Mouse (Mus musculus): ENCODE results near the gene Micall1.

Micall1 gene

GRCm38 (mm10) chr15:79108421-79109320 is at the start of gene Micall1:
Gene Micall1, plus strand, starts transcription at chr15:79108898.
- in situ Hi-C loops (cut with MboI; ENCODE audit: low pct_unique_long_range_greater_than_20kb in 1 of 2, low sequenced_read_pairs in 2 of 2, unreplicated experiment in 1 of 2) = no loop called here

- in situ Hi-C loops (cut with MboI; ENCODE audit: low pct_unique_long_range_greater_than_20kb in 1 of 2, low sequenced_read_pairs in 2 of 2, unreplicated experiment in 1 of 2) = no loop called here
Observed at GRCm38 (mm10) chr15:79060887-79061565, 47.7 kb upstream of the Micall1 start.

- in situ Hi-C loops (cut with MboI; ENCODE audit: low pct_unique_long_range_greater_than_20kb in 1 of 2, low sequenced_read_pairs in 2 of 2, unreplicated experiment in 1 of 2) = no loop called here
Observed at GRCm38 (mm10) chr15:79062376-79063159, 46.1 kb upstream of the Micall1 start, which contains the start of gene Ankrd54. Gene Ankrd54, minus strand, starts transcription at chr15:79062893.

GRCm38 (mm10) chr15:79063160-79063740 is 45.4 kb upstream of the Micall1 start:
- in situ Hi-C loops (cut with MboI; ENCODE audit: low pct_unique_long_range_greater_than_20kb in 1 of 2, low sequenced_read_pairs in 2 of 2, unreplicated experiment in 1 of 2) = no loop called here

GRCm38 (mm10) chr15:79065086-79065770 is 43.5 kb upstream of the Micall1 start:
- in situ Hi-C loops (cut with MboI; ENCODE audit: low pct_unique_long_range_greater_than_20kb in 1 of 2, low sequenced_read_pairs in 2 of 2, unreplicated experiment in 1 of 2) = no loop called here

GRCm38 (mm10) chr15:79066276-79066675 is 42.4 kb upstream of the Micall1 start:
- in situ Hi-C loops (cut with MboI; ENCODE audit: low pct_unique_long_range_greater_than_20kb in 1 of 2, low sequenced_read_pairs in 2 of 2, unreplicated experiment in 1 of 2) = no loop called here

GRCm38 (mm10) chr15:79067631-79068030 is 41.1 kb upstream of the Micall1 start:
- in situ Hi-C loops (cut with MboI; ENCODE audit: low pct_unique_long_range_greater_than_20kb in 1 of 2, low sequenced_read_pairs in 2 of 2, unreplicated experiment in 1 of 2) = no loop called here

- in situ Hi-C loops (cut with MboI; ENCODE audit: low pct_unique_long_range_greater_than_20kb in 1 of 2, low sequenced_read_pairs in 2 of 2, unreplicated experiment in 1 of 2) = no loop called here
Observed at GRCm38 (mm10) chr15:79068416-79068815, 40.3 kb upstream of the Micall1 start.

- in situ Hi-C loops (cut with MboI; ENCODE audit: low pct_unique_long_range_greater_than_20kb in 1 of 2, low sequenced_read_pairs in 2 of 2, unreplicated experiment in 1 of 2) = no loop called here
Observed at GRCm38 (mm10) chr15:79071117-79072039, 37.3 kb upstream of the Micall1 start.

- in situ Hi-C loops (cut with MboI; ENCODE audit: low pct_unique_long_range_greater_than_20kb in 1 of 2, low sequenced_read_pairs in 2 of 2, unreplicated experiment in 1 of 2) = no loop called here
Observed at GRCm38 (mm10) chr15:79073752-79074151, 34.9 kb upstream of the Micall1 start.

GRCm38 (mm10) chr15:79074446-79074845 is 34.3 kb upstream of the Micall1 start:
- in situ Hi-C loops (cut with MboI; ENCODE audit: low pct_unique_long_range_greater_than_20kb in 1 of 2, low sequenced_read_pairs in 2 of 2, unreplicated experiment in 1 of 2) = no loop called here

- in situ Hi-C loops (cut with MboI; ENCODE audit: low pct_unique_long_range_greater_than_20kb in 1 of 2, low sequenced_read_pairs in 2 of 2, unreplicated experiment in 1 of 2) = no loop called here
Observed at GRCm38 (mm10) chr15:79074913-79075532, 33.7 kb upstream of the Micall1 start, which contains the start of gene Eif3l. Gene Eif3l, plus strand, starts transcription at chr15:79075179.

GRCm38 (mm10) chr15:79075658-79076365 is 32.9 kb upstream of the Micall1 start:
- in situ Hi-C loops (cut with MboI; ENCODE audit: low pct_unique_long_range_greater_than_20kb in 1 of 2, low sequenced_read_pairs in 2 of 2, unreplicated experiment in 1 of 2) = no loop called here

- in situ Hi-C loops (cut with MboI; ENCODE audit: low pct_unique_long_range_greater_than_20kb in 1 of 2, low sequenced_read_pairs in 2 of 2, unreplicated experiment in 1 of 2) = no loop called here
Observed at GRCm38 (mm10) chr15:79079567-79079966, 29.1 kb upstream of the Micall1 start.

GRCm38 (mm10) chr15:79092284-79092683 is 16.4 kb upstream of the Micall1 start:
- in situ Hi-C loops (cut with MboI; ENCODE audit: low pct_unique_long_range_greater_than_20kb in 1 of 2, low sequenced_read_pairs in 2 of 2, unreplicated experiment in 1 of 2) = no loop called here

Data from mouse embryonic stem cell (cell line).